Mouse (Mus musculus) c-Kit-positive CD71-positive TER-119-positive erythroid progenitor cells, embryonic 14.5 days (primary cell): Measurements from ENCODE around the gene Dpf1.

ENCODE experiments used
- DNase-seq: peaks from one replicate; pipeline ENCODE4 v3.0.0-alpha.2; 2013; ENCODE audit warnings: low spot score

The Dpf1 gene

DNA sequence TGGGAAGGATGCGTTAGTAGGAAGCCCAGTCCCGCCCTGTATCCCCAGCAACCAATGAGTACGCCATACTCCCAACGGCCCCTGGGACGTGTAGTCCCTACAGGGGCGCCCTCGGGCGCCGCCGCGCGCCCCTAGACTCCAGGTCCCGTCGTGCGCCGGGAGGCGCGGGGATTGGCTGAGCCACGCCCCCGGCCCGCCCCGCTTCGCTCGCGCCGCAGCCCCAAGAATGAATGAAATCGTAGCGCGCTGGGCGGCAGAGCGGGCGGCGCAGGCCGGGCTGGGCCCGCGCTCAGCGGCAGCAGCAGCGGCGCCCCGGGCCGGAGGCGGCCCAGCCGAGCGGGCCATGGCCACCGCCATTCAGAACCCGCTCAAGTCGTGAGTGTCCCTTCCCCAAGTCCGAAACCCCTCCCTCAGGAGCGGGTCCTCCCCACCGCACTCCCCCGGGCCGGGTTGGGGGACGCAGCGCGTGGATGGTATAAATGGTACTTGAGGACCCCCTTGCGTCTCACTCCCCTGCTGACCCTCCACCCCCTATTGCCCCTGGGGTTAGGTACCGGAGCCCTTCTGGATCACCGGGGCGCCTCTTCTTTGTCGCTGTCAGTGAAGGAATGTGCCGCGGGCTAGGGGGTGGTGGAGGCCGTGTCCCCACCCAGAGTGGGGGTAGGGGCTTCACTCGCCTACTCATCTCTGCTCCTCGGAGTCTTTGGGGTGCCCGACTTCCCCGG, at the start of gene Dpf1:
TSS of gene Dpf1 (plus strand) at position 214 of the 725 bp plus-strand sequence.
- DNase-seq, result peak; percentile 55

DNA sequence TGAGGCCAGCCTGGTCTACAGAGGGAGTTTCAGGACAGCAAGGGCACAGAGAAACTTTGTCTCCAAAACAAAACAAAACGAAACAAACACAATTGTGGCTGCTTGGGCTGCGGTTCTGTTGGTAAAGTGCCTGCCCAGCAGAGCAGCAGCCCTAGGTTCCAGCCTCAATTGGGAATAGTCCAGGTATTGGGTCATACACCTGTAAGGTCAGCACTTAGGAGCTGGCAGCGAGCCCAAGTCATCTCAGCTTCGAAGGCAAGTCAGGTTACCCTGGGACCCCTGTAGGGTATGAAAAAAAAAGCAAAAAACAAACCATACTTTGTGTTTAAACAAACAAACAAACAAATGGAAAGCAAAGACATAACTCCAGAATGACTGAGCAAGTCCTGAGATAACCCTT, 47.9 kb upstream of the Dpf1 start:
- DNase-seq, result no peak

DNA sequence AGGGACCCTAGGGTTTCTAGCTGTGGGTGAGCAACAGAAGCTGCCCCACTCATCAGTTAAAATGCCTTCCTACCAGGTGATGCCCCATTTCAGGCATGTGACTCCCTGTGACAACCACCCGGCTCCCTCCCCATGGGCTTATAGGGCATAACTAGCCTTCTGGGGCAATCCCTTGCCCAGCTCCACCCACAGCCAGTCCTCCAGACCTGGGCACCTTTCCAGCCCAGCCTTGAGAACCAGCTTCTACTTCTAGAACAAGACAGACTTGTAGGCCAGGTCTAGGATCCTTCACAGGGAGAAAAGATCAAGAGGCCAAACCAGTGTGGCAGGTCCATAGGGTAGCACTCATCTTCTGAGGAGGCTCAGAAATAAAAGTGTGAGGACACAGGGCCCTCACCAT, 46.4 kb upstream of the Dpf1 start:
- DNase-seq, result no peak

DNA sequence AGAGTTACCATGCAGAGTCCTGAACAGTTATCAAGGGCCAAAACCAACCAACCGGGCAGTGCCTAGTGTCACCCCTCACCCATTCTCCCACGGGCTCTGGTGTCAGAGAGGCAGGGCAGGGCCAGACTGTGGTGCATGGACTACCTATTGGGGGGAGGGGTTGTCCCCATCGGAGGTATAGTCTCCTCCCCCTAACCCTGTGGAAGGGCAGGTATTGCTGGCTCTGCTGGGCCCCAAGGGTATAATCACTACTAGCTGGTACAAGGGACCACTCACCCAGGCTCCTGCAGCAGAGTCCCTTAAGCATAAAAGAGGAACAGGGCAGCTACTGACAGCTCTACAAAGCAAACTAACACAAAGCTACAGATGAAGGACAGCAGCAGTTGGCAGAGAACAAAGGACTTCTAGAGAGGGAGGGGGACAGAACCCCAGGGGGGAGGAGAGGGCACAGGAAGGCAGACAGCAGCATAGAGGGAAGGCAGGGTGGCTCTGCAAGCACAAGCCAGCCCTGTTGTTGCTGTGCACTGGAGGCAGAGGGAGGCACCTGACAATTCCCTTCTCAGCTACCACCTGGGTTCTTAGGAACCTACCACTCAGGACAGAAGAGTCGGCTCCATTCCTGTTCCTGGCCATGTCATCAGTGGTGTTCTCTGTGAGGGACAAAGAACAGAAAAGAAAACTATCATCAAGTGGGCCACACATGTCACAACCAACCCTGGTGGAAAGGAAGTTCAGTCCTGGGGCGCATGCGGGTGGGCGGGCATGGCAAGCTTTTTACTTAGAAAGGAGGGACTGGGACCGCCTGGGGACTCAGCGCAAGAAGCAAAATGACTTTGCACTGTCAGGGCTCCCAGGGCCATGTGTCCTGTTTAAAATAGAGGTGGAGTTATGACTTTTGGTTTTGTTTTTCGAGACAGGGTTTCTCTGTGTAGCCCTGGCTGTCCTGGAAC, 43.7 kb upstream of the Dpf1 start:
- DNase-seq, result no peak

DNA sequence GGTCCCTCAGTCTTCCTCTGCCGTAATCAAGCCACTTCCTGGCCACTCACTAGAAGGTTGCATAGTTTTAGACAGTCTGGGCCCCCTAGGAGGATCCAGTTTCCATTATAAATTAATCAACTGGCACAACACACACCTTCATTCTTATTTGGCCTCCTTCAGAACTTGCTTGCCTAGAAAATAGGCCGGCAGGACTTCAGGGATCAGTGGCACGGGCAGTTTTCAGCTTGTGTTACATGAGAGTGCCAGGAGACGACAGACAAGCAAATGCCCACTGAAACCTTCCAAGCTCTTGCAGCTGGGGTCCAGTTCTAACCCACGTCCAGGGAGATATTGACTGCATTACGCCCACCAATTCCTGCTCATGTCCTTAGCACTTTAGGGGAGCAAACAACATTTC, 41.6 kb upstream of the Dpf1 start:
- DNase-seq, result no peak

DNA sequence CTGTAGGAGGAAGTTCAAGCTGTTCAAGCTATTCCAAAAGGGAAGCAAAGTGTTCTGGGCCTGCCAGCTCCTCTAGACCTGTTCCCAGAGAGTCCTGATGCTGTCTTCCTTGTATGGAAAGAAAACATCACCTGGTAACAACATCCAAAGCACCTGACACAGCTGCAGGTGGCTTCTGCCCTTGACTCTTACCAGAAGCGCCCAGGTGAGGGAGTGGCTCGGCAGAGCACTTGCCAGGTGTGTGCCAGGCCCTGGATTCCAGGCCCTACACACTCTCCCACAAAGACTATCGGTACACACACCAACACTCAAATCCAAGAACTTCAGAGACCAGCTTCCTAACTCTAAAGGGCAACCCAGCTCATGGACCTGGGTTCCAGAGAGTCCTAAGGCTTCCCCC, 39.9 kb upstream of the Dpf1 start:
- no peak for DNase-seq

DNA sequence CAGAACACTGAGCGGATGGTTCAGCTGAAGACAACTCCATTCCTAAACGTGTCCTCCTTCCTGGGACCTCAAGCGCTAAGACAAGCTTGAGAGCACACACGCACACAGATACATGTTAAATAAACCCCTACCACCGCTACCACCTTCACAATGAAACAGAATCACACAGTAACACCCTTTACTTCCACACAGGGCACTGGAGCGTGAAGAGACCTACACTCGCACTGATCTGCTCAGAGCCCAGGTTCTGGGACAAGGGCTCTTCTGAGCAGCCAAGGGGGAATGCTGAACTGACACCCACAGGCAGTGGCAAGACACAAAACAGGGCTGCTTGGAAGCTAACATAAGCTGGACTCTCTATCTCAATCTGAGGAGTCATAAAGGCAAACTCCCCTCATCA, 38.1 kb upstream of the Dpf1 start:
- no peak for DNase-seq

DNA sequence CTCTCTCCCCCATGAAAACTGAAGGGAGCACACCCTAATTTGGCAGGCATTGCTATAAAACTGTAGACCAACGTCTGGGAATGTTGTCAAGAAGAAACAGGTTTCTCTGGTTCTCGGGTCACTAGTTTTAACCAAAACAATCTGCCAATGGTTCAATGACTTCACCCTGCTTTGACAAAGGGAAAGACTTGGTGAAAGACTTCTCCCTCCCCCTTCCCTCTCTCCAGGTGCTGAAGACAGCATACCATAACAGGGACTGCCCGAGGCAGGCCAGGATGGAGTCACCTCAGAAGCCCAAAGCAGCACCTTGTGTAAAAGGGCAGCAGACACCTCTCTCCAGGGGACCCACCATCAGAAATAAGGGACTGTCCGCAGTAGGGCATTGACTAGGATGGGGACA, 36.8 kb upstream of the Dpf1 start:
- no peak for DNase-seq

DNA sequence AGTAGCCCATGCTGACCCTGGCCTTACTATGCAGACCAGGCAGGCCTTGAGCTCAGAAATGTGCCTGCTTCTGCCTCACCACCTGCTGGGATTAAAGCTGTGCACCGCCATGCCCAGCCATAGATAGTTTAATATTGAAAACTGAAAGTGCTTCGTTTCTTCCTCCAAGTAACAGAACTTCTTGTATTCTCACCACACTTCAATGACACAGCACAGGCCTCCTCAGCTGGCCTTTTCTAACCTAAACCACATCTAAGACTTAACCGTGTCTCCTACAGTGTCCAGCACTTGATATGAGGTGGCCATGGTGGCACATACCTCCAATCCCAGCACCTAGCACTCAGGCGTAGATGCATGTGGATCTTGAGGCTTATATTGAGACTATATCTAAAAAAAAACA, 33.3 kb upstream of the Dpf1 start:
- no peak for DNase-seq

DNA sequence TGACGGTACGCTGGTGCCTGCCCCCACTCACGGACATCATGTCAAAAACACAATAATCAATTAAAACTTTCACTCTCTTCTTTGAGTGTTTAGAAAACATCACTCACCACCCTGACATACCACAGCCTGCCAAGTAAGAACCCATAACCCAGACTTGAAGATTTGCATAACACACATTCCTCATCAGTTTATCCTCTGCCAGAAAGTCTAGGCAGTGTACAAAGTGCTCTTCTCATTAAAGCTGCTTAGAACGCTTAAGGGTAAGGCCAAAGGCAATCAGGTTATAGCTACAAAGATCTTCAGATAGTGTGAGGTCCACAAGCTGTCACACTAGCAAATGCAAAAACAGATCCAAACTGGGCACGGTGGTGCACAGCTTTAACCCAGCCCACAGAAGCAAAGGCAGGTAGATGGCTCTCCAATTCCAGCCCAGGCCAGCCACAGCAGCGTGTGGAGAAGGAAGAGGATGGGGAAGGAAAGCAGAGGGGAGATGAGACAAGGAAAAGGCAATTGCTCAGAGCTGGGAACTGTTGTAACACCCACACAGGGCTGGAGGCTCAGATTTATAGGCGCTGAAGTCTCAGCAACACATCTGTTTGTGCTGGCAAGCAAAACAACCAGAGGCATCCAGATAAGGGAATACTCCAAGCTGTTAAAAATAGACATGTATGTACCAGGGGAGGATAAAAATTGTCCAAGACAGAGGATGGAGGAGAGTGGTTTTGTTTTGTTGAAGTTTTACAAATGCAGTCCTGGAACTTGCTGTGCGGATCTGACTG, 31.9 kb upstream of the Dpf1 start:
- DNase-seq, result no peak

DNA sequence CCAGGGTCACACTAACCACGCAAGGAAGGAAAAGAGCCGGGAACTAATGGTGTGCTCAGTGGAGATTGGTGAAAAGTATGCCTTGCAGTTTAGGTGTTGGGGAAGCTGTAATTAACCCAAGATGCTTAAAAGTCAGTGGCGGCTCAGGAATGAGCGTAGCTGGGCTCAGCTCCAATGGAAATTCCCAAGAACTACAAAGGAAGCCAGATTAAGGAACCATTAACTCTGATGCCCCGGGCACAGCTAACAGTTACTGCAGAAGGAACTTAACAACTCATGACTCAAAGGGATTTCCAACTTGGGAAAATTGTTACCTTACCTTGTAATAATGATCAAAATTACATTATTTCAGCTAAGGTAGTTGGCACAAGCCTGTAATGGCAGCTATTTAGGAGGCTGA, 27.0 kb upstream of the Dpf1 start:
- no peak for DNase-seq

DNA sequence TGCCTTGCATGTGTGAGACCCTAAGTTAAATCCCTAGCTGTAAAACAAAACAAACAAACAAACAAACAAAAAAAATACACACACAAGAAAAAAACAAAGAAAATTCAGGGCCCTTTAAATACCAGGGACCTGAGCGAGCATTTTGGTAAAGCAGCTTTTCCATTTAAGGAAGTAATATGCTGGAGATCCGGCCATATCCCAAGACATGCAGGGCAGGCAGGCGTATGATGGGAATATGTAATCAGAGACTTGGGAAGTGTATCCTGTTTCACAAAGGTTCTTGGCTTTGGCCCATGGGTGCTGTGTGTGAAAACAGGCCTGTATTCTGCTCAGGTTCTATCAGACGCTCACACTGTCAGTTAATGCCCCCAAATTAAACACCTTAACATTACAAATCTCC, 26.2 kb upstream of the Dpf1 start:
- DNase-seq, result no peak

DNA sequence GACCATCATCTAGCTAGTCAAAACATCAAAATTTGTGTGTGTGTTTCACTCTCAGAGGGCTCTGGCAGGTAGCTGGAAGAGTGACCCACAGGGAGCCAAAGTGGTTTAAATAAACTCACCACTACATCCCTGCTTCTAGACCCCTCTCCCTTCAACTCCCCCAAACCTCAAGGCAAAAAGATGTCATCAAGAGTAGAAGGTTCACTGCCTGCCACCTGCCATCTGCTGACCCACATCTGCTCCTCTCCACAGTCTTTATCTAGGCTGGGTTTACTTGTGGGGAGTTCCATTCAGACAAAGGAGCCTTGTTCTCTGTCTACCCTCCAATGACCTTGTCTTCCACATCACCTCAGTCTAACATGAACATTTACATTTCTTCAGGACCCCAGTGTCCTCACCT, 24.5 kb upstream of the Dpf1 start:
- DNase-seq, result no peak

DNA sequence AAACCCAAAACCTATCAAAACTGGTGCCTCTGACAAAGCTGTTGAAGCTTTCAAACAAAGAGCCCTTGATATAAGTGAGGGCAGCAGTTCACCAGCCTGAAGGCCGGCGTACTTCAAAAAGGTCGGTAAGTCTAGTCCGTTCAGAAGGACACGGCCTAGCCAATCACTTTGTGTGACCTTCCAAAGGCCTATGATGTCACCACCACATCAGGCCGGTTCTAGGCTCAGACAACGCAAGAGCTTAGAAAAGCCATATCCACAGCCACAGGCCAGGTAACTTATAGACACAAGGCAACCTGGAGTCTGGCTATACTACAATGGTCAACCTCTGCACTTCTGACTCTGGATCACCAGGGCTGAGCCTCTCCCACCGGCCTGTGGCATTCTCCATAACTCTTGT, 23.8 kb upstream of the Dpf1 start:
- no peak for DNase-seq

DNA sequence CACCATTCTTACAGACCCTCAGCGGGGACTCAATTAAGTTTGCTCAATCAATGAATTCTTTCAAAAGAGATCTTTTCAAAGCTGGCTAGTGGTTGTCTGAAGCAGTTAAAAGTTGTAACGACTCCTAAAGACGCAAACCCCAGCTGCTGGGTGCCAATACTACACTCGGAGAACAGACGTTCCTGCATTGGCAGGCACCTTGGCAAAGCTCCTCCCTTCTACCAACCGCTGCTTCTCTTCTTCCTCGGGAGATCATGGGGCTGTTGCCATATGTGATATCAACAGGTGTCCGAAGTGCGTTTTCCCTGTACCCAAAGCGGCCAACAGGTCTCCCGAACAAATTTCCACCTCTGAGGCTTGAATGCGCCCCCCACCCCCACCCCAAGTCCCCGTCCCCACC, 22.9 kb upstream of the Dpf1 start:
- DNase-seq, result no peak

DNA sequence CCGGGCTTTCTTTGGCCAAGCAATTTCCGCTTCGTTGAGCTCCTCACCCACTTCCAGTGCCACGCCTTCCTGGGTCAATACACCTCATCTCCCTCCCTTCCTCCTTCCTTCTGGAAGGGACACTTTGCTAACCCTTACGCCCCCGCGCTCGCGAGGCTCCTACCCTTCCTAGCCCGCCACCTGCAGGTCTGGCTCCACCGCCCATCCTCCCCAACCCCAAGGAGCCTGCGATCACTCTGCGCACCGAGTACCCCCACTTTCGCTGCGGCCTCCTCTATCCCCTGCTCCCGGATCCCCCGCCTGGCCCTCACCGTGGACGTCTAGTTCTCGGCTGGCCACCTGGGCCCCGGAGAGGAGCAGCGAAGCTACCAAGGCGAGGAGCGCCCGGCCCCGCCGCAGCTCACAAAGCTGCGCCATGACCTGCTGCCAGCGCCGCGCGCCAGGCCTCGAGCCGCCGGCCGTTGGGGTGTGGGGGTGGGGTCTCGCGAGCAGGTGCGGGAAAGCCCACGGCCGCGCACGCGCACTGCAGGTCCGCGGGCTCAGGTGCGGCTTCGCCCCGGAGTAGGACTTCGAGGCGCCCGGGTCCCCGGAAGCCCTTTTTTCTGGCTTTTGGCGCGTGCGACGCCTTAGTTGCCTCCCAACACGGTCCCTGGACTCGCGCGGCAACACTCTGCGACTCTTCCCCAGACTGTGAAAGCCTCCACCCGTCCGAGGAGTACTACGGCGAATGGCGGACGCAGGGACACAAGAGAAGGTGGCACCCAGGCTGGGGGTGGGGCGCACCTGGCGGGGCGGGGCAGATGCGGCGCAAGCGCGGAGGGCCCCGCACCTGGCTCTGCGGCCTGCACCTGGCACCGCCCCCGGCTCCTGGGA, 22.3 kb upstream of the Dpf1 start, which contains the start of gene Spint2:
TSS of gene Spint2 (minus strand) at position 712 of the 873 bp plus-strand sequence.
- no peak for DNase-seq

DNA sequence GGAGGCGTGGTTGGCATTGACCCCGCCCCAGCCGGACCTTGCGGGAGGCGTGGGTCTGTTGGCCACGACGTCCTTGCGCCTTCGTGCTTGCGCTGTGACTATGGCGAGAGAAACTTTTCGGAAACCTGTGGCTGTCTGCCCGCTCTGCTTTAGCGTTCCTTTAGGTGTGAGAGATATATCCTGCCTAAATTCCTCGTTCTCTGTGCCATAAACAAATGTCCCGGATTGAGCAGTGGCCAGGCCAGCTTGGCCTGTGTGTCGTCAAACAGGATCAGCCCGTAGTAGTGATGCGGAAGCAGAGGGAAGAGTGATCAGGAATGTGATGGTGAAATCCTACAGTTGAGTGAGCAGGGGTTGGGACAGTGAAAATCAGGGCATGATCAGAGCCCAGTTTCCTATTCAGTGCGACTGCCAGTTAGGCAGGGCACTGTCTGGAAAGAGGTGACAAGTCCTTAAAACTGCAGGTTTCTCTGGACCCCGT, 21.6 kb upstream of the Dpf1 start:
- no peak for DNase-seq

DNA sequence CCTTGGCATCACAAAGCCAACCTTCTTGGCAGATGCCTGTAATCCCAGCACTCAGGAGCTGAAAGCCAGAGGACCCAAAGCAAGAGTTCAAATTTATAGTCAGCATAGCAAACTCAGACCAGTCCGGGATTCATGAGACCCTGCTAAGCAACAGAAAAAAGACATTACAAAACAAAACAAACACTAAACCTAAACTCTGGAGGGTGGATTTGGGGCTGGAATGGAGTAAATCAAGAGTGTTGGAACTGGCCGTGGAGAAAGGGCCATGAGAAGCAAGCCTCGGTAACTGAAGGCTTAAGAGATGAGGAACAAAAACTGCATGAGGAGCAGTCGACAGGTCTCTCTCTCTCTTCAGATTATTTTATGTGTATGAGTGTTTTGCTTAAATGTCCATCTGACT, 19.9 kb upstream of the Dpf1 start:
- no peak for DNase-seq

DNA sequence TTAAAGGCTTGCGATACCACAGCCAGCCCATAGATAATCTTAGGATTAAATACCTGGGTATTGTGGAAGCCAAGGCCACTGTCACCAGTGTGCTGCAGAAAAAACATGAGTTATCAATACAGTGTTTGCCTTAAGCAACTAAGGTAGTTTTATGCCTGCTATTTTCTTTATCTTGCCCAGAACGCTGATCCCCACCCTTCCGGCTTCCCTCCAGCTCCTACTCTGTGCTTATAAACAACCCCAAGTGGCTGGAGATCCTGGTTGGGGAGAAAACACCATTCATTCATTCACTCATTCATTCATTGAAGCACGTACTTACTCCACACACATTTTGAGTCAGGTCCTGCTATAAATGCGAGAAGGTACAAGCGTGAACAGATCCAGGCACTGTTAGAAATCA, 19.2 kb upstream of the Dpf1 start:
- no peak for DNase-seq

DNA sequence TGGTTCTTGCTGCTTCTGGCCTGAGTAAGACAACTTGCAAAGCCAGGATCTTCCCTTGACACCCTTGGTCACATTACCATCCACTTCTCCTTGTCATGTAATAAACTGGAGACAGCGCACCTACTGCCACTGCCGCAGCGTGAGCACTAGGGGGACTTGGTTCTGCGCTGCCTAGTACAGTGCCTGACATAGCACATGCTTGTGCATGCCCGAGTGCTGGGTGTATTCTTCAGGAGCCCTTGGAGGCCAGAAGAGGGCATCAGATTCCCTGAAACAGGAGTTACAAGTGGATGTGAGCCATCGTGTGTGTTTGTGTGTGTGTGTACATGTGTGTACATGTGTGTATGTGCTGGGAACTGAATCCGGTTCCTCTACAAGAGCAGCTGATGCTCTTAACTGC, 16.3 kb upstream of the Dpf1 start:
- no peak for DNase-seq

DNA sequence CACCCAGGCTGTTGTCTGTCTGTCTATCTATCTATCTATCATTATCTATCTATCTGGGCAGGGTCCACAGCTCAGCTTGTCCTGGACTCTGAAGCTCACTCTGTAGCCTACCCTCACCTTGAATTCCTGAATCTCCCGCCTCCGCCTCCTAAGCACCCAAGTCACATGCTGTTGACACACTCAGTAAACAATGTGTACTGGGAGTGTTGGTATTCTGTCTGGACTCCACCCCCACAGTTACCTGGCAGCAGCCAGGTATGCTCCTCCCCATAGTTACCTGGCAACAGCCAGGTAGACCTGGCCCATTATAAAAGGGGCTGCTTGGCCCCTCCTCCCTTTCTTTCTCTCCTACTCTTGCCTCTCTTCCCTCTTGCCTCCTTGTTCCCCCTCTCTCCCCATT, 15.7 kb upstream of the Dpf1 start:
- DNase-seq, result no peak
